Mouse (Mus musculus) liver, embryonic 14.5 days (tissue): ENCODE measurements around the gene Rin2.

Experiments
- CTCF ChIP-seq: IDR thresholded peaks from 2 replicates; pipeline ENCODE4 v1.5.1; 2016; ENCODE audit warnings: antibody characterized with exemption, low read depth, control low read depth
- EP300 ChIP-seq: IDR thresholded peaks from 2 replicates; pipeline ENCODE4 v1.6.1; 2016; ENCODE audit warnings: antibody characterized with exemption, low read depth

DNA sequence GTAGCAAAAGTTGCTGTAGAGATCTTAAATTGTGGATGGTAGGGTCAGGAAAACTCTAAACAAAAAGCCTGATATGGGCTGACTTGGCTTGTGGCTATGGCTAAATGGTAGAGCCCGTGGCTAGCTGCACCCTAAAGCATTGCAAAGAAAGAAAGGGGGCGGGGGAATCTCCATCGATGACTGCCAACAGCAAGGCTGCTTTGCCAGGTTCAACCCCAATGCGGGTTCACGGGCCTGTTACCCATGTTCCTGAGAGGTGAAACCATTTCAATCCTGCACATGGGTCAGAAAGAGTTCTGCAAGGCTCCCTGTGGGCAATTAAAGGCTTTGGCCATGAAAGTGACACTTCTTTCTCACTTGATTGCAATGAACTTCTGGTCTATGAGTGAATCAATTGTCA, 206.9 kb downstream of the Rin2 start:
- TF ChIP-seq CTCF: no peak
- no peak for TF ChIP-seq EP300
